Mouse (Mus musculus) hindbrain, embryonic 10.5 days (tissue): ENCODE measurements around the gene Nr6a1. TPM values are rescaled to one million over a fixed set of nuclear protein-coding genes. Genes with fewer than 3 reads are reported as not detected.

Source experiments
- DNase-seq: peaks from one replicate; pipeline ENCODE4 v3.0.0-alpha.2; 2017; ENCODE audit warnings: low spot score
- H3K27ac ChIP-seq: fragments of 300-500 bp; sonication (generic); 2 replicates; pipeline ENCODE4 v1.5.1; 2016; ENCODE audit warnings: mild to moderate bottlenecking, moderate library complexity
- H3K27me3 ChIP-seq: fragments of 300-500 bp; sonication (generic); 2 replicates; pipeline ENCODE4 v1.6.1; 2016; ENCODE audit warnings: mild to moderate bottlenecking; ENCODE audit not compliant: poor library complexity, insufficient read depth, severe bottlenecking
- H3K36me3 ChIP-seq: fragments of 300-500 bp; sonication (generic); 2 replicates; pipeline ENCODE4 v1.6.1; 2016; ENCODE audit warnings: mild to moderate bottlenecking, moderate library complexity
- H3K4me1 ChIP-seq: fragments of 300-500 bp; sonication (generic); replicated peaks from 2 replicates; pipeline ENCODE4 v1.6.1; 2016; ENCODE audit warnings: mild to moderate bottlenecking
- H3K4me3 ChIP-seq: fragments of 300-500 bp; sonication (generic); 2 replicates; pipeline ENCODE4 v1.5.1; 2016; ENCODE audit warnings: mild to moderate bottlenecking, moderate library complexity
- H3K9me3 ChIP-seq: fragments of 300-500 bp; sonication (generic); 2 replicates; pipeline ENCODE4 v1.6.1; 2016; ENCODE audit warnings: mild to moderate bottlenecking, moderate library complexity
- WGBS: fragments of 180-500 bp; shearing (Covaris S2); methylation state at CpG from one replicate; pipeline ENCODE4 v1.1.7; 2016; 5-methylcytosine and 5-hydroxymethylcytosine counted together
- polyA plus RNA-seq: library from polyadenylated mRNA; unstranded; fragments of >200 nt; fragmentation: Nextera tagmentation; extraction: Ambion mirVana; gene quantifications from 2 replicates; pipeline ENCODE4 v1.2.1, GENCODE M21; 2016

Nr6a1 gene
- 5.1 and 12.6 TPM in 2 replicates for polyA plus RNA-seq

GRCm38 (mm10) chr2:38927115-38927979, at the start of gene Nr6a1:
Gene Nr6a1 (minus strand): TSS chr2:38927688.
- no peaks in the 10 kb centered on the region for H3K9me3 ChIP-seq
- peak within 1 kb of the TSS; percentile 91 for H3K27ac ChIP-seq
- 12% methylated on average over 19 of the region's 19 CpGs for WGBS
- H3K27me3 ChIP-seq = peaks cover 13% of the 10 kb centered on the region
- peaks cover 48% of the 10 kb centered on the region for H3K4me1 ChIP-seq
- peak; percentile 82 for DNase-seq
- peak within 1 kb of the TSS; percentile 93 for H3K4me3 ChIP-seq
- no peaks in the 10 kb centered on the region for H3K36me3 ChIP-seq

GRCm38 (mm10) chr2:38975941-38976805, 48.7 kb upstream of the Nr6a1 start:
- H3K36me3 ChIP-seq = no peaks in the 10 kb centered on the region
- WGBS = 84% methylated on average over 21 of the region's 21 CpGs
- no peaks in the 10 kb centered on the region for H3K9me3 ChIP-seq

GRCm38 (mm10) chr2:38975181-38975580, 47.7 kb upstream of the Nr6a1 start:
- no peak for DNase-seq

More at GRCm38 (mm10) chr2:38975941-38976805, 48.7 kb upstream of the Nr6a1 start:
- H3K4me3 ChIP-seq = no peak overlapping the region
- no peak for DNase-seq
- H3K4me1 ChIP-seq = peaks cover 14% of the 10 kb centered on the region
- no peaks in the 10 kb centered on the region for H3K27me3 ChIP-seq
- peak overlapping the region; percentile 30 for H3K27ac ChIP-seq

DNA sequence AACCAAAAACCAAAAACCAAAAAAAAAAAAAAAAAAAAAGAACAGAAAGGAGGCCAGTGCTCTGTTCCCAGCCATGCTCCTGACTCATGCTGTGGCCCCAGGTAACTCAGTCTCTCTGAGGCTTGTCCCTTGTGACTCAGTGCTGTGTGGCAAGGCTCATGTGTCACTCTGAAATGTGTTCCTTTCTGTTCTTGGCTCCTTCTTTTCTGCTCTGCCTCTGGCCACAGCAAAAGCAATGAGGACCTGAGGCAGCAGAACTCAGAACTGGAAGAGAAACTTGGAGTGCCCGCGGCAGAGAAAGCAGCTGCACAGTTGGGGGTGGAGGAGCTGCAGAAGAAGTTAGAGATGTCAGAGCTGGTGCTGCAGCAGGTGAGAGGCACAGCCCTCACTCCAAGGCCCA, 46.7 kb upstream of the Nr6a1 start:
- H3K4me1 ChIP-seq = peaks cover 14% of the 10 kb centered on the region
- no peaks in the 10 kb centered on the region for H3K9me3 ChIP-seq
- H3K36me3 ChIP-seq = no peaks in the 10 kb centered on the region
- WGBS = 29% methylated on average over 2 of the region's 2 CpGs
- H3K4me3 ChIP-seq = no peak overlapping the region
- no peaks in the 10 kb centered on the region for H3K27me3 ChIP-seq
- no peak overlapping the region for H3K27ac ChIP-seq
- DNase-seq = no peak

More at GRCm38 (mm10) chr2:38975181-38975580, 47.7 kb upstream of the Nr6a1 start:
- no peaks in the 10 kb centered on the region for H3K36me3 ChIP-seq
- H3K27me3 ChIP-seq = no peaks in the 10 kb centered on the region
- peaks cover 14% of the 10 kb centered on the region for H3K4me1 ChIP-seq
- WGBS = 90% methylated on average over 3 of the region's 3 CpGs
- no peak overlapping the region for H3K27ac ChIP-seq
- no peak overlapping the region for H3K4me3 ChIP-seq
- H3K9me3 ChIP-seq = no peaks in the 10 kb centered on the region

DNA sequence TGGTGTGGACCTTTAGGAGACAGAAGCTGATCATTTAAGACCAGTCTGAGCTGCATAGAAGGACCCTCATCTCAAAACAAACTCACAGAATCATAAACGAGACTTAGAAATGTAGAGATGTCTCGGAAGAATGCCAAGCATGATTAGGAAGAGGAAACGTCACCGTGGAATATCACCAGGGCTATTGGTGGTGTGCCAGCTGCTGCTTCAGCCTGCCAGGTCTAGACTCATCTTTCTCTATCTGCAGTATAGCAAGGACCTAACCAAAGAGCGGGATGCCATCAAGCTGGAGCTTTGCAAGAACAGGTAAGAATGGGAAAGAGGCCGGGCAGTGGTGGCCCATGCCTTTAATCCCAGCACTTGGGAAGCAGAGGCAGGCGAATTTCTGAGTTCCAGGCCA, 46.2 kb upstream of the Nr6a1 start:
- Histone ChIP-seq H3K4me3 (no peak overlapping the region), H3K9me3 (no peaks in the 10 kb centered on the region), H3K27ac (no peak overlapping the region), H3K36me3 (no peaks in the 10 kb centered on the region), H3K4me1 (peaks cover 14% of the 10 kb centered on the region), H3K27me3 (no peaks in the 10 kb centered on the region)
- no peak for DNase-seq
- WGBS = 85% methylated on average over 7 of the region's 7 CpGs

GRCm38 (mm10) chr2:38973223-38973622, 45.7 kb upstream of the Nr6a1 start:
- H3K4me1 ChIP-seq = peaks cover 14% of the 10 kb centered on the region
- DNase-seq = no peak
- H3K27ac ChIP-seq = no peak overlapping the region
- WGBS = 45% methylated on average over 2 of the region's 2 CpGs
- H3K4me3 ChIP-seq = no peak overlapping the region
- no peaks in the 10 kb centered on the region for H3K27me3 ChIP-seq
- no peaks in the 10 kb centered on the region for H3K36me3 ChIP-seq
- H3K9me3 ChIP-seq = no peaks in the 10 kb centered on the region

- no peaks in the 10 kb centered on the region for H3K36me3 ChIP-seq
- 89% methylated on average over 5 of the region's 5 CpGs for WGBS
- no peak for DNase-seq
- no peaks in the 10 kb centered on the region for H3K9me3 ChIP-seq
- H3K4me3 ChIP-seq = no peak overlapping the region
- no peak overlapping the region for H3K27ac ChIP-seq
- H3K4me1 ChIP-seq = no peaks in the 10 kb centered on the region
- H3K27me3 ChIP-seq = no peaks in the 10 kb centered on the region
Observed at GRCm38 (mm10) chr2:38970057-38970456, 42.6 kb upstream of the Nr6a1 start.

DNA sequence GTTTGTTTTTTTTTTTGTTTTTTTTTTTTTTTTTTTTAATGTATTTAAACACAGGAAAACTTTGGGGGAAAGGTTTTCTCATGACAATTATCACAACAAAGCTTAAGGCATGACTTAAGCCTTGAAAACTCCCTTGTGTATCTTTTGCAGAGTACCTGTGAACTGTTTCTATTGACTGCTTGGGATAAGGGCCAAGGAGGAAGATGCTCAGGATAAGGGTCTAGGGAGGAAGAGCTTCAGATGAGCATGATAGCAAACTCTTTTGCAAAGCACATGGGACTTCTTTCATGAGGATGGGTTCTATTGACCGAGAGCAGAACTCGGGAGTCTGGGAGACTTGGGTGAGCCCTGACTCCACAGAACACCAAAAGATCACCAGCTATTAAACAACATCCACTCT, 42.2 kb upstream of the Nr6a1 start:
- Histone ChIP-seq H3K9me3 (no peaks in the 10 kb centered on the region), H3K36me3 (no peaks in the 10 kb centered on the region), H3K27ac (no peak overlapping the region), H3K4me3 (no peak overlapping the region), H3K27me3 (no peaks in the 10 kb centered on the region), H3K4me1 (no peaks in the 10 kb centered on the region)
- no peak for DNase-seq
- WGBS = 93% methylated on average over 2 of the region's 2 CpGs

DNA sequence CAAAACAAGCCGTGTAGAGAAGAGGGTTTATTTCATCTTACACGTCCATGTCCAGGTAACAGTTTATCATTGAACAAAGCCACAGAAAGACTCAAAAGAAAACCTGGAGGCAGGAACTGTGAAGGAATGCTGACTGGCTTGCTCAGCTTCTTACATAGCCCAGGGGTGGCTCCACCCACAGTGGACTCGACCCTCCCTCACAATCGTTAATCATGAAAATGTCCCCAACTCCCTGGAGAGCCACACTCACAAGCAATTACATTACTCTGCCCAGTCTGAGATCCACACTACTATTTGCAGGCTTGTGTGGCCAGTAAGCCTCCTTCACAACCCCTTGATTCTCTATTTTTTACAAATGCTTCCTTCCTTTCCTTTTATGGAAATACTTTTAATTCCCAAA, 36.7 kb upstream of the Nr6a1 start:
- Histone ChIP-seq H3K4me3 (no peak overlapping the region), H3K27ac (no peak overlapping the region), H3K4me1 (peaks cover 10% of the 10 kb centered on the region; the same call in 1 of the 2 replicates), H3K36me3 (no peaks in the 10 kb centered on the region), H3K27me3 (no peaks in the 10 kb centered on the region), H3K9me3 (no peaks in the 10 kb centered on the region)
- WGBS = 51% methylated on average over 4 of the region's 4 CpGs
- no peak for DNase-seq

DNA sequence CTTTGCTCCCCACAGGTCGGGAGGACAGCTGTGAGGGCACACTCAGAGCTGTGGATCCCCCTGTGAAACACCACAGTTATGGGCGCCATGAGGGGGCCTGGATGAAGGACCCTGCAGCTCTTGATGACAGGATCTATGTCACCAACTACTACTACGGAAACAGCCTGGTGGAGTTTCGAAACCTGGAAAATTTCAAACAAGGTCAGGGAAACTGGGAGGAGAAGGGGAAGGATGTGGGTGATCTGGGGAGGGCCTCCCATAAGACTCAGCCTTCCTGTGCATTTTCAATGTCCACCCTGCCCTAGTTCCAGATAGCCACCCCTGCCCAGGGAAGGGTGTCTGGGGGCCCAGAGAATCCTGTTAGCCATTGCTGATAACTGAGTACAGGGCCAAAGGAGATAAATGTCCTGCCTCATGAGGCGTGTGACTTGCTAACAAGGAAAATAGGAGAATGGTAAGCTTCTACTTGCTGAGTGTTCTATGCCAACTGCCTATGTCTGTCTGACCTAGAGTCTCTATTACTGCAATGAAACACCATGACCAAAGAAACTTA, 30.3 kb upstream of the Nr6a1 start:
- Histone ChIP-seq H3K4me1 (peaks cover 4% of the 10 kb centered on the region; the same call in 1 of the 2 replicates), H3K9me3 (no peaks in the 10 kb centered on the region), H3K4me3 (no peak overlapping the region), H3K27ac (no peak overlapping the region), H3K36me3 (no peaks in the 10 kb centered on the region), H3K27me3 (no peaks in the 10 kb centered on the region)
- 83% methylated on average over 5 of the region's 5 CpGs for WGBS
- DNase-seq = no peak

DNA sequence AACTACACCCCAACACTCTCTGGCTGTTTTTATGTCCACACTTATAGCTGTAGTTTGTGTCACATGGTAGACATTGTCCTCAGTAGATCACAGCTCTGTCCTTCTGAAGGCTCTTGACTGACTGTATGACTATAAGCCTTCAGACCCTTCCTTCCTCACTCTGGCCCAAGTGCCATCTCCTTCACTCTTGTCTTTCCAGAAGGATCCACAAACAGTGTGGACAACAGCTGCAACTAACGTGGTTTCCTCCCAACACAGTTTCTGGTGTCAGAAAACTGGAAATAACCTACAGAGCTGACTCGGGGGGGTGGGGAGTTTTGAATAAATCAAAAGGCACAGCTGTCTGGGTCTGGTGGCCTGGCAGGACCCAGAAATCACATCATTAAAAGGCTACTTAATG, 28.6 kb upstream of the Nr6a1 start:
- WGBS = 77% methylated on average over 2 of the region's 2 CpGs
- no peak for DNase-seq
- no peaks in the 10 kb centered on the region for H3K9me3 ChIP-seq
- no peak overlapping the region for H3K27ac ChIP-seq
- H3K27me3 ChIP-seq = no peaks in the 10 kb centered on the region
- H3K4me1 ChIP-seq = no peaks in the 10 kb centered on the region
- no peaks in the 10 kb centered on the region for H3K36me3 ChIP-seq
- H3K4me3 ChIP-seq = no peak overlapping the region

- Histone ChIP-seq H3K4me3 (no peak overlapping the region), H3K36me3 (no peaks in the 10 kb centered on the region), H3K27ac (peak overlapping the region; percentile 56), H3K9me3 (no peaks in the 10 kb centered on the region), H3K27me3 (no peaks in the 10 kb centered on the region), H3K4me1 (no peaks in the 10 kb centered on the region)
- DNase-seq = no peak
- 75% methylated on average over 5 of the region's 5 CpGs for WGBS
Observed at GRCm38 (mm10) chr2:38953152-38953883, 25.8 kb upstream of the Nr6a1 start.
